Mouse (Mus musculus): ENCODE results near the gene Dctn3. TPM values are rescaled to one million over a fixed set of nuclear protein-coding genes. Genes with fewer than 3 reads are reported as not detected.

Dctn3 gene
- polyA plus RNA-seq, 1 experiment, result 72.8 TPM

GRCm38 (mm10) chr4:41756440-41756839 is 33.5 kb upstream of the Dctn3 start:
- Histone ChIP-seq H3K27me3 (ENCODE audit: control insufficient read depth, insufficient read depth, low read length) (no peaks in the 10 kb centered on the region), H3K4me1 (replicated peaks; ENCODE audit: control insufficient read depth, insufficient read depth, low read length) (peaks cover 23% of the 10 kb centered on the region), H3K36me3 (ENCODE audit: control insufficient read depth, insufficient read depth, low read length) (peaks cover 6% of the 10 kb centered on the region), H3K4me3 (ENCODE audit: control insufficient read depth, insufficient read depth, low read length) (peak overlapping the region; percentile 93), H3K27ac (ENCODE audit: control insufficient read depth, insufficient read depth, low read length) (peak overlapping the region; percentile 40; the same call in 1 of the 2 replicates)
- 72% methylated on average over 8 of the region's 8 CpGs for WGBS
- DNase-seq, result peak; percentile 23
- TF ChIP-seq POLR2A (IDR thresholded peaks at IDR 0.05; ENCODE audit: control insufficient read depth, extremely low read depth, insufficient read depth, low read length, poor library complexity) (no peak), CTCF (IDR thresholded peaks at IDR 0.05; ENCODE audit: borderline replicate concordance, control insufficient read depth, extremely low read depth, insufficient read depth, low read length, poor library complexity) (no peak)

GRCm38 (mm10) chr4:41755338-41756305 is 32.7 kb upstream of the Dctn3 start, which contains the start of gene Sigmar1:
Gene Sigmar1 (minus strand): TSS chr4:41756157.
- DNase-seq, result peak; percentile 96
- TF ChIP-seq CTCF (IDR thresholded peaks at IDR 0.05; ENCODE audit: borderline replicate concordance, control insufficient read depth, extremely low read depth, insufficient read depth, low read length, poor library complexity), result peak; percentile 51; the same call in 1 of the 2 replicates
- TF ChIP-seq POLR2A (IDR thresholded peaks at IDR 0.05; ENCODE audit: control insufficient read depth, extremely low read depth, insufficient read depth, low read length, poor library complexity), result peak; percentile 86
- peaks cover 6% of the 10 kb centered on the region for H3K36me3 ChIP-seq (ENCODE audit: control insufficient read depth, insufficient read depth, low read length)
- peak within 1 kb of the TSS; percentile 63 for H3K27ac ChIP-seq (ENCODE audit: control insufficient read depth, insufficient read depth, low read length)
- WGBS, result under 1% methylated on average over 57 of the region's 57 CpGs
- peaks cover 18% of the 10 kb centered on the region for H3K4me1 ChIP-seq (replicated peaks; ENCODE audit: control insufficient read depth, insufficient read depth, low read length)
- H3K4me3 ChIP-seq (ENCODE audit: control insufficient read depth, insufficient read depth, low read length), result peak within 1 kb of the TSS; percentile 93
- H3K27me3 ChIP-seq (ENCODE audit: control insufficient read depth, insufficient read depth, low read length), result no peaks in the 10 kb centered on the region

- H3K27me3 ChIP-seq (ENCODE audit: control insufficient read depth, insufficient read depth, low read length), result no peaks in the 10 kb centered on the region
- H3K27ac ChIP-seq (ENCODE audit: control insufficient read depth, insufficient read depth, low read length), result peak within 1 kb of the TSS; percentile 63
- WGBS, result 17% methylated on average over 14 of the region's 14 CpGs
- TF ChIP-seq CTCF (IDR thresholded peaks at IDR 0.05; ENCODE audit: borderline replicate concordance, control insufficient read depth, extremely low read depth, insufficient read depth, low read length, poor library complexity), result no peak
- TF ChIP-seq POLR2A (IDR thresholded peaks at IDR 0.05; ENCODE audit: control insufficient read depth, extremely low read depth, insufficient read depth, low read length, poor library complexity), result no peak
- DNase-seq, result no peak
- H3K4me3 ChIP-seq (ENCODE audit: control insufficient read depth, insufficient read depth, low read length), result peak within 1 kb of the TSS; percentile 93
- H3K4me1 ChIP-seq (replicated peaks; ENCODE audit: control insufficient read depth, insufficient read depth, low read length), result peaks cover 11% of the 10 kb centered on the region
- peaks cover 6% of the 10 kb centered on the region for H3K36me3 ChIP-seq (ENCODE audit: control insufficient read depth, insufficient read depth, low read length)
Measured at GRCm38 (mm10) chr4:41754797-41755337, 31.9 kb upstream of the Dctn3 start, which contains the start of gene Galt. Gene Galt (plus strand): TSS chr4:41755228.

GRCm38 (mm10) chr4:41745021-41745420 is 22.1 kb upstream of the Dctn3 start:
- DNase-seq, result no peak
- WGBS, result 100% methylated on average over 1 of the region's 1 CpGs
- Histone ChIP-seq H3K27ac (ENCODE audit: control insufficient read depth, insufficient read depth, low read length) (no peak overlapping the region), H3K4me1 (replicated peaks; ENCODE audit: control insufficient read depth, insufficient read depth, low read length) (peaks cover 7% of the 10 kb centered on the region), H3K27me3 (ENCODE audit: control insufficient read depth, insufficient read depth, low read length) (no peaks in the 10 kb centered on the region), H3K36me3 (ENCODE audit: control insufficient read depth, insufficient read depth, low read length) (no peaks in the 10 kb centered on the region), H3K4me3 (ENCODE audit: control insufficient read depth, insufficient read depth, low read length) (no peak overlapping the region)
- TF ChIP-seq POLR2A (IDR thresholded peaks at IDR 0.05; ENCODE audit: control insufficient read depth, extremely low read depth, insufficient read depth, low read length, poor library complexity), result no peak
- TF ChIP-seq CTCF (IDR thresholded peaks at IDR 0.05; ENCODE audit: borderline replicate concordance, control insufficient read depth, extremely low read depth, insufficient read depth, low read length, poor library complexity), result no peak

GRCm38 (mm10) chr4:41744131-41744530 is 21.2 kb upstream of the Dctn3 start:
- Histone ChIP-seq H3K4me1 (replicated peaks; ENCODE audit: control insufficient read depth, insufficient read depth, low read length) (peaks cover 11% of the 10 kb centered on the region), H3K27ac (ENCODE audit: control insufficient read depth, insufficient read depth, low read length) (no peak overlapping the region), H3K27me3 (ENCODE audit: control insufficient read depth, insufficient read depth, low read length) (no peaks in the 10 kb centered on the region), H3K4me3 (ENCODE audit: control insufficient read depth, insufficient read depth, low read length) (no peak overlapping the region), H3K36me3 (ENCODE audit: control insufficient read depth, insufficient read depth, low read length) (no peaks in the 10 kb centered on the region)
- TF ChIP-seq CTCF (IDR thresholded peaks at IDR 0.05; ENCODE audit: borderline replicate concordance, control insufficient read depth, extremely low read depth, insufficient read depth, low read length, poor library complexity), result no peak
- TF ChIP-seq POLR2A (IDR thresholded peaks at IDR 0.05; ENCODE audit: control insufficient read depth, extremely low read depth, insufficient read depth, low read length, poor library complexity), result no peak
- WGBS, result 87% methylated on average over 2 of the region's 2 CpGs
- no peak for DNase-seq

GRCm38 (mm10) chr4:41741158-41741560 is 18.2 kb upstream of the Dctn3 start:
- under 1% methylated on average over 27 of the region's 27 CpGs for WGBS
- no peaks in the 10 kb centered on the region for H3K36me3 ChIP-seq (ENCODE audit: control insufficient read depth, insufficient read depth, low read length)
- peak; percentile 68 for TF ChIP-seq POLR2A (IDR thresholded peaks at IDR 0.05; ENCODE audit: control insufficient read depth, extremely low read depth, insufficient read depth, low read length, poor library complexity)
- no peak; the same call in 1 of the 2 replicates for TF ChIP-seq CTCF (IDR thresholded peaks at IDR 0.05; ENCODE audit: borderline replicate concordance, control insufficient read depth, extremely low read depth, insufficient read depth, low read length, poor library complexity)
- DNase-seq, result peak; percentile 94
- no peaks in the 10 kb centered on the region for H3K27me3 ChIP-seq (ENCODE audit: control insufficient read depth, insufficient read depth, low read length)
- H3K27ac ChIP-seq (ENCODE audit: control insufficient read depth, insufficient read depth, low read length), result peak overlapping the region; percentile 30
- H3K4me3 ChIP-seq (ENCODE audit: control insufficient read depth, insufficient read depth, low read length), result peak overlapping the region; percentile 88
- H3K4me1 ChIP-seq (replicated peaks; ENCODE audit: control insufficient read depth, insufficient read depth, low read length), result peaks cover 11% of the 10 kb centered on the region

Data from thymus, adult 2 months (tissue).